Mouse (Mus musculus): Measurements from ENCODE around the gene Smarcc2.

GRCm38 (mm10) chr10:128516029-128516428 is 57.0 kb downstream of the Smarcc2 start:
- TF ChIP-seq CTCF (IDR thresholded peaks at IDR 0.05; ENCODE audit: low read depth, low read length) (no peak), POLR2A (IDR thresholded peaks at IDR 0.05; ENCODE audit: extremely low read depth, insufficient read depth, low read length) (no peak)
